Comparison of ENCODE assay signal across 10 mouse cellular contexts in genomic region chr7:143006097-143006755, GRCm38 (mm10). TPM values are rescaled to one million over a fixed set of nuclear protein-coding genes. Genes with fewer than 3 reads are reported as not detected.
DNase-seq lines count a peak whose midpoint lies in the region; ATAC-seq and TF ChIP-seq lines count a peak whose summit lies in the region.
"Had no signal": no experiment of that assay in that cellular context is flagged by ENCODE, and none has a peak within 500 bp of the region (broad histone marks: within the 10 kb centered on the region; RNA-seq: fewer than 3 reads in every experiment).

No protein-coding gene starts in this region.

- H3K9ac ChIP-seq in limb, embryonic 15.5 days, result no peak overlapping the region
- peak overlapping the region; percentile 29; the same call in 1 of the 2 replicates for H3K9ac ChIP-seq in stomach, embryonic 16.5 days (ENCODE audit: low read length)
- H3K9ac ChIP-seq: neural tube, embryonic 13.5 days had no signal

- H3K27me3 ChIP-seq in limb, embryonic 15.5 days, result no peaks in the 10 kb centered on the region
- H3K27me3 ChIP-seq in stomach, embryonic 16.5 days (ENCODE audit: control insufficient read depth, insufficient read depth, low read length), result no peaks in the 10 kb centered on the region
- H3K27me3 ChIP-seq in kidney, adult 2 months (replicated peaks; ENCODE audit: control insufficient read depth, insufficient read depth, low read length), result no peaks in the 10 kb centered on the region
- H3K27me3 ChIP-seq: neural tube, embryonic 13.5 days had no signal

- peaks cover 23% of the 10 kb centered on the region for H3K4me1 ChIP-seq in lung, adult 2 months (ENCODE audit: control insufficient read depth, insufficient read depth, low read length)
- peaks cover 10% of the 10 kb centered on the region for H3K4me1 ChIP-seq in brown adipose tissue, adult 24 weeks (ENCODE audit: control insufficient read depth, insufficient read depth, insufficient read length, low read length)
- H3K4me1 ChIP-seq in limb, embryonic 15.5 days, result peaks cover 59% of the 10 kb centered on the region
- peaks cover 41% of the 10 kb centered on the region for H3K4me1 ChIP-seq in stomach, embryonic 16.5 days (ENCODE audit: control insufficient read depth, insufficient read depth, low read length)
- H3K4me1 ChIP-seq in kidney, adult 2 months (ENCODE audit: control insufficient read depth, insufficient read depth, low read length), result peaks cover 11% of the 10 kb centered on the region

- TF ChIP-seq POLR2A in lung, adult 2 months (IDR thresholded peaks at IDR 0.05; ENCODE audit: borderline replicate concordance, extremely low read depth, low read depth, low read length), result no peak
- TF ChIP-seq POLR2A in kidney, adult 2 months (IDR thresholded peaks at IDR 0.05; ENCODE audit: low read depth, low read length), result no peak

- H3K4me3 ChIP-seq in lung, adult 2 months (replicated peaks; ENCODE audit: extremely low read depth, low read depth, low read length), result peak overlapping the region; percentile 27
- peak overlapping the region; percentile 9 for H3K4me3 ChIP-seq in brown adipose tissue, adult 24 weeks (ENCODE audit: insufficient read depth, low read depth, low read length)
- H3K4me3 ChIP-seq in limb, embryonic 15.5 days, result no peak overlapping the region
- peak overlapping the region; percentile 10; the same call in 1 of the 2 replicates for H3K4me3 ChIP-seq in stomach, embryonic 16.5 days (replicated peaks; ENCODE audit: low read length)
- H3K4me3 ChIP-seq in kidney, adult 2 months (ENCODE audit: insufficient read depth, low read depth, low read length), result no peak overlapping the region
- H3K4me3 ChIP-seq: neural tube, embryonic 13.5 days had no signal

- 0 out of 2 replicates have a peak overlapping the region, but pooled peaks have one; percentile 17 for H3K27ac ChIP-seq in brown adipose tissue, adult 24 weeks (replicated peaks; ENCODE audit: low read depth, low read length)
- H3K27ac ChIP-seq in limb, embryonic 15.5 days, result peak overlapping the region; percentile 98
- peak overlapping the region; percentile 26; the same call in 1 of the 2 replicates for H3K27ac ChIP-seq in stomach, embryonic 16.5 days (ENCODE audit: low read length)
- H3K27ac ChIP-seq in kidney, adult 2 months (ENCODE audit: insufficient read depth, low read depth, low read length), result no peak overlapping the region
- H3K27ac ChIP-seq: neural tube, embryonic 13.5 days had no signal

- DNase-seq in lung, adult 2 months, result no peak
- DNase-seq in lung, postnatal 36 days, result no peak
- no peak for DNase-seq in adrenal gland, postnatal 25 days
- DNase-seq in kidney, postnatal 25 days, result no peak
- no peak for DNase-seq in kidney, adult 2 months
- DNase-seq: adrenal gland, adult 8-10 months had no signal

- WGBS in lung, adult 2 months, result 75% methylated on average over 2 of the region's 2 CpGs
- WGBS in limb, embryonic 15.5 days, result 68% methylated on average over 2 of the region's 2 CpGs
- WGBS in stomach, embryonic 16.5 days, result 70% methylated on average over 2 of the region's 2 CpGs
- 79% methylated on average over 2 of the region's 2 CpGs for WGBS in kidney, adult 2 months

- no peaks in the 10 kb centered on the region for H3K9me3 ChIP-seq in limb, embryonic 15.5 days
- no peaks in the 10 kb centered on the region for H3K9me3 ChIP-seq in stomach, embryonic 16.5 days (replicated peaks; ENCODE audit: control insufficient read depth, low read length)
- H3K9me3 ChIP-seq: neural tube, embryonic 13.5 days had no signal

- H3K36me3 ChIP-seq in limb, embryonic 15.5 days, result no peaks in the 10 kb centered on the region
- H3K36me3 ChIP-seq in stomach, embryonic 16.5 days (ENCODE audit: control insufficient read depth, insufficient read depth, low read length), result no peaks in the 10 kb centered on the region
- no peaks in the 10 kb centered on the region for H3K36me3 ChIP-seq in kidney, adult 2 months (ENCODE audit: control insufficient read depth, insufficient read depth, low read length)
- H3K36me3 ChIP-seq: neural tube, embryonic 13.5 days had no signal

- H3K4me2 ChIP-seq in limb, embryonic 15.5 days, result no peak overlapping the region; the same call in 1 of the 2 replicates
- H3K4me2 ChIP-seq in stomach, embryonic 16.5 days (ENCODE audit: low read depth, low read length), result no peak overlapping the region
- H3K4me2 ChIP-seq: neural tube, embryonic 13.5 days had no signal

- TF ChIP-seq CTCF in lung, adult 2 months (IDR thresholded peaks at IDR 0.05; ENCODE audit: insufficient read depth, low read length), result no peak
- TF ChIP-seq CTCF in kidney, adult 2 months (conservative IDR thresholded peaks at IDR 0.05; ENCODE audit: insufficient read depth, insufficient read length, low read depth, low read length), result no peak

- ATAC-seq in limb, embryonic 15.5 days (ENCODE audit: insufficient number of reproducible peaks, low FRiP score, low TSS enrichment, low read depth), result no peak
- 0 out of 2 replicates have a peak, but pooled peaks have one; percentile 22 for ATAC-seq in stomach, embryonic 16.5 days (ENCODE audit: insufficient read depth, low FRiP score)

RNA-seq across cellular contexts. Expression of gene Tspan32, which starts 1.4 kb away (rescaled TPM):
- polyA plus RNA-seq in lung, adult 2 months (2012; rRNA removed), result 7.7 and 11.5 TPM in 2 replicates
- 0.83 and 1.3 TPM in 2 replicates for polyA plus RNA-seq in brown adipose tissue, adult 24 weeks (2012; ENCODE audit: insufficient read depth, insufficient read length, missing spikeins)
- 7.2 and 8.3 TPM in 2 replicates for polyA plus RNA-seq in limb, embryonic 15.5 days (2015; fragmentation: Nextera tagmentation; extraction: Ambion mirVana)
- 4.1 and 6.0 TPM in 2 replicates for polyA plus RNA-seq in stomach, embryonic 16.5 days (2015; fragmentation: Nextera tagmentation; extraction: Ambion mirVana)
- total RNA-seq in adrenal gland, postnatal 25 days (2021), result 0.21 TPM in 1 of 2 replicates, not detected in the other
- 0.99 and 5.1 TPM in 2 replicates for polyA plus RNA-seq in kidney, adult 2 months (2012; rRNA removed)

RNA-seq across cellular contexts. Expression of gene Ascl2, which starts 37.2 kb away (rescaled TPM):
- 0.96 and 1.2 TPM in 2 replicates for polyA plus RNA-seq in lung, adult 2 months (2012; rRNA removed)
- polyA plus RNA-seq in brown adipose tissue, adult 24 weeks (2012; ENCODE audit: insufficient read depth, insufficient read length, missing spikeins), result not detected in 2 replicates
- 1.8 TPM in 2 replicates for polyA plus RNA-seq in limb, embryonic 15.5 days (2015; fragmentation: Nextera tagmentation; extraction: Ambion mirVana)
- polyA plus RNA-seq in stomach, embryonic 16.5 days (2015; fragmentation: Nextera tagmentation; extraction: Ambion mirVana), result 6.2 and 6.7 TPM in 2 replicates
- total RNA-seq in adrenal gland, postnatal 25 days (2021), result 0.33 and 0.95 TPM in 2 replicates
- polyA plus RNA-seq in kidney, adult 2 months (2012; rRNA removed), result 0.11 and 0.30 TPM in 2 replicates

RNA-seq across cellular contexts. Expression of gene Cd81, which starts 46.3 kb away (rescaled TPM):
- 575 and 614 TPM in 2 replicates for polyA plus RNA-seq in lung, adult 2 months (2012; rRNA removed)
- 289 and 375 TPM in 2 replicates for polyA plus RNA-seq in brown adipose tissue, adult 24 weeks (2012; ENCODE audit: insufficient read depth, insufficient read length, missing spikeins)
- 692 and 762 TPM in 2 replicates for polyA plus RNA-seq in limb, embryonic 15.5 days (2015; fragmentation: Nextera tagmentation; extraction: Ambion mirVana)
- polyA plus RNA-seq in stomach, embryonic 16.5 days (2015; fragmentation: Nextera tagmentation; extraction: Ambion mirVana), result 638 and 686 TPM in 2 replicates
- total RNA-seq in adrenal gland, postnatal 25 days (2021), result 757 and 789 TPM in 2 replicates
- 801 and 824 TPM in 2 replicates for polyA plus RNA-seq in kidney, adult 2 months (2012; rRNA removed)

Comparison
In these comparisons a context has a peak if more than half of its experiments do, and no peak if none do; other contexts are left out.
1. H3K4me3 ChIP-seq: peak in lung, adult 2 months (single experiment), brown adipose tissue, adult 24 weeks (single experiment) and stomach, embryonic 16.5 days (single experiment); none in limb, embryonic 15.5 days (single experiment) and kidney, adult 2 months (single experiment).